Mouse (Mus musculus) neural tube, embryonic 10.5 days (tissue): Measurements from ENCODE around the gene Sh2d3c.

Source experiments
- DNase-seq: peaks from one replicate; pipeline ENCODE4 v3.0.0-alpha.2; 2017; ENCODE audit warnings: low spot score; ENCODE audit errors: extremely low spot score

Gene Sh2d3c

GRCm38 (mm10) chr2:32720681-32721229 is at the start of gene Sh2d3c:
TSS of gene Sh2d3c (plus strand) at chr2:32721055.
- DNase-seq = no peak

- no peak for DNase-seq
These were observed 49.7 kb upstream of the Sh2d3c start for GRCm38 (mm10) chr2:32671147-32671546.

- DNase-seq = no peak
These were observed 48.8 kb upstream of the Sh2d3c start for GRCm38 (mm10) chr2:32671907-32672595.

GRCm38 (mm10) chr2:32673176-32673917 is 47.5 kb upstream of the Sh2d3c start:
- no peak for DNase-seq

- DNase-seq = no peak
These were observed 44.0 kb upstream of the Sh2d3c start for GRCm38 (mm10) chr2:32676821-32677220.

GRCm38 (mm10) chr2:32677683-32678082 is 43.2 kb upstream of the Sh2d3c start:
- no peak for DNase-seq

GRCm38 (mm10) chr2:32680051-32680451 is 40.8 kb upstream of the Sh2d3c start:
- DNase-seq = no peak

GRCm38 (mm10) chr2:32680961-32681650 is 39.7 kb upstream of the Sh2d3c start:
- no peak for DNase-seq

- no peak for DNase-seq
These were observed 39.1 kb upstream of the Sh2d3c start for GRCm38 (mm10) chr2:32681754-32682153.

GRCm38 (mm10) chr2:32682721-32683417 is 38.0 kb upstream of the Sh2d3c start:
- no peak for DNase-seq

- no peak for DNase-seq
These were observed 37.2 kb upstream of the Sh2d3c start for GRCm38 (mm10) chr2:32683701-32684100.

GRCm38 (mm10) chr2:32684681-32685428 is 36.0 kb upstream of the Sh2d3c start:
- no peak for DNase-seq

GRCm38 (mm10) chr2:32685807-32686206 is 35.0 kb upstream of the Sh2d3c start:
- no peak for DNase-seq

- DNase-seq = no peak
These were observed 34.2 kb upstream of the Sh2d3c start for GRCm38 (mm10) chr2:32686640-32687039.

- no peak for DNase-seq
These were observed 33.3 kb upstream of the Sh2d3c start for GRCm38 (mm10) chr2:32687562-32687961.

GRCm38 (mm10) chr2:32689420-32689819 is 31.4 kb upstream of the Sh2d3c start:
- DNase-seq = peak; percentile 90

GRCm38 (mm10) chr2:32691041-32691440 is 29.8 kb upstream of the Sh2d3c start:
- DNase-seq = peak; percentile 12

- peak; percentile 12 for DNase-seq
These were observed 28.4 kb upstream of the Sh2d3c start for GRCm38 (mm10) chr2:32692496-32692895.

GRCm38 (mm10) chr2:32693282-32693681 is 27.6 kb upstream of the Sh2d3c start:
- peak; percentile 17 for DNase-seq

- peak; percentile 96 for DNase-seq
These were observed 26.9 kb upstream of the Sh2d3c start for GRCm38 (mm10) chr2:32693823-32694411.
